Mouse (Mus musculus) hindbrain, embryonic 11.5 days (tissue): ENCODE data around the gene Rras2. TPM values are rescaled to one million over a fixed set of nuclear protein-coding genes. Genes with fewer than 3 reads are reported as not detected.

ENCODE experiments used
- ATAC-seq: fragments of 200-750 bp; cut with Nextera tagmentation; 2 replicates; pipeline ENCODE4 v1.8.0; 2017; ENCODE audit warnings: mild to moderate bottlenecking, moderate TSS enrichment, moderate library complexity; ENCODE audit not compliant: low FRiP score
- DNase-seq: peaks from one replicate; pipeline ENCODE4 v3.0.0-alpha.2; 2015; ENCODE audit warnings: low spot score
- H3K27ac ChIP-seq: fragments of 300-500 bp; sonication (generic); 2 replicates; pipeline ENCODE4 v1.5.1; 2014; ENCODE audit warnings: mild to moderate bottlenecking, low read depth, low read length
- H3K27me3 ChIP-seq: fragments of 300-500 bp; sonication (generic); 2 replicates; pipeline ENCODE4 v1.6.1; 2014; ENCODE audit warnings: mild to moderate bottlenecking, low read length, moderate library complexity, mixed read lengths; ENCODE audit not compliant: control insufficient read depth, insufficient read depth
- H3K36me3 ChIP-seq: fragments of 300-500 bp; sonication (generic); 2 replicates; pipeline ENCODE4 v1.6.1; 2014; ENCODE audit warnings: mild to moderate bottlenecking, low read length, moderate library complexity, mixed read lengths; ENCODE audit not compliant: control insufficient read depth, insufficient read depth
- H3K4me1 ChIP-seq: fragments of 300-500 bp; sonication (generic); replicated peaks from 2 replicates; pipeline ENCODE4 v1.6.1; 2014; ENCODE audit warnings: low read length, mixed read lengths; ENCODE audit not compliant: control insufficient read depth, insufficient read depth
- H3K4me2 ChIP-seq: fragments of 300-500 bp; sonication (generic); replicated peaks from 2 replicates; pipeline ENCODE4 v1.6.1; 2014; ENCODE audit warnings: mild to moderate bottlenecking, low read depth, low read length
- H3K4me3 ChIP-seq: fragments of 300-500 bp; sonication (generic); 2 replicates; pipeline ENCODE4 v1.5.1; 2014; ENCODE audit warnings: low read depth, low read length
- H3K9ac ChIP-seq: fragments of 300-500 bp; sonication (generic); 2 replicates; pipeline ENCODE4 v1.6.1; 2014; ENCODE audit warnings: low read depth, low read length
- H3K9me3 ChIP-seq: fragments of 300-500 bp; sonication (generic); 2 replicates; pipeline ENCODE4 v1.6.1; 2016; ENCODE audit warnings: low read length; ENCODE audit not compliant: control insufficient read depth
- WGBS: fragments of 180-500 bp; shearing (Covaris S2); extraction: QIAGEN DNeasy Blood & Tissue Kit; methylation state at CpG from one replicate; pipeline ENCODE4 v1.1.7; 2014; 5-methylcytosine and 5-hydroxymethylcytosine counted together
- polyA plus RNA-seq: library from polyadenylated mRNA; unstranded; fragments of >200 nt; fragmentation: Nextera tagmentation; extraction: Ambion mirVana; gene quantifications from 2 replicates; pipeline ENCODE4 v1.2.1, GENCODE M21; 2014

Rras2 gene
- polyA plus RNA-seq, 1 experiment from 2014 or later: 24.3 TPM

GRCm38 (mm10) chr7:114042973-114043928 lies 74.3 kb downstream of the Rras2 start:
- no peaks in the 10 kb centered on the region for H3K4me1 ChIP-seq
- WGBS: 89% methylated on average over 26 of the region's 26 CpGs
- DNase-seq: no peak
- no peak for ATAC-seq
- H3K36me3 ChIP-seq: no peaks in the 10 kb centered on the region
- no peaks in the 10 kb centered on the region for H3K9me3 ChIP-seq
- H3K27me3 ChIP-seq: no peaks in the 10 kb centered on the region
- no peak overlapping the region for H3K9ac ChIP-seq
- H3K4me2 ChIP-seq: no peak overlapping the region
- no peak overlapping the region for H3K4me3 ChIP-seq
- H3K27ac ChIP-seq: no peak overlapping the region

- DNase-seq (no peak), ATAC-seq (no peak)
- H3K36me3 ChIP-seq: no peaks in the 10 kb centered on the region
- WGBS: 91% methylated on average over 4 of the region's 4 CpGs
- H3K9me3 ChIP-seq: no peaks in the 10 kb centered on the region
- no peaks in the 10 kb centered on the region for H3K4me1 ChIP-seq
- no peak overlapping the region for H3K4me2 ChIP-seq
- no peak overlapping the region for H3K9ac ChIP-seq
- no peak overlapping the region for H3K27ac ChIP-seq
- H3K27me3 ChIP-seq: no peaks in the 10 kb centered on the region
- H3K4me3 ChIP-seq: no peak overlapping the region
Measured at GRCm38 (mm10) chr7:114041349-114041748, 76.2 kb downstream of the Rras2 start.

- H3K9ac ChIP-seq: no peak overlapping the region
- no peak for DNase-seq
- H3K27me3 ChIP-seq: no peaks in the 10 kb centered on the region
- H3K4me1 ChIP-seq: no peaks in the 10 kb centered on the region
- WGBS: 88% methylated on average over 4 of the region's 4 CpGs
- ATAC-seq: no peak
- no peak overlapping the region for H3K4me2 ChIP-seq
- no peaks in the 10 kb centered on the region for H3K36me3 ChIP-seq
- H3K9me3 ChIP-seq: no peaks in the 10 kb centered on the region
- H3K4me3 ChIP-seq: no peak overlapping the region
- no peak overlapping the region for H3K27ac ChIP-seq
Measured at GRCm38 (mm10) chr7:114037237-114037636, 80.3 kb downstream of the Rras2 start.

GRCm38 (mm10) chr7:114029596-114029995 lies 88.0 kb downstream of the Rras2 start:
- Histone ChIP-seq H3K9ac (no peak overlapping the region), H3K4me3 (no peak overlapping the region), H3K4me1 (no peaks in the 10 kb centered on the region), H3K4me2 (no peak overlapping the region), H3K9me3 (no peaks in the 10 kb centered on the region), H3K36me3 (no peaks in the 10 kb centered on the region), H3K27me3 (no peaks in the 10 kb centered on the region), H3K27ac (no peak overlapping the region)
- no peak for DNase-seq
- no peak for ATAC-seq
- WGBS: 81% methylated on average over 6 of the region's 6 CpGs

GRCm38 (mm10) chr7:114028828-114029227 lies 88.8 kb downstream of the Rras2 start:
- H3K27me3 ChIP-seq: no peaks in the 10 kb centered on the region
- ATAC-seq: no peak
- H3K9me3 ChIP-seq: no peaks in the 10 kb centered on the region
- no peak overlapping the region for H3K4me2 ChIP-seq
- no peak for DNase-seq
- H3K4me1 ChIP-seq: no peaks in the 10 kb centered on the region
- no peak overlapping the region for H3K9ac ChIP-seq
- H3K27ac ChIP-seq: no peak overlapping the region
- no peak overlapping the region for H3K4me3 ChIP-seq
- 91% methylated on average over 5 of the region's 5 CpGs for WGBS
- no peaks in the 10 kb centered on the region for H3K36me3 ChIP-seq

DNA sequence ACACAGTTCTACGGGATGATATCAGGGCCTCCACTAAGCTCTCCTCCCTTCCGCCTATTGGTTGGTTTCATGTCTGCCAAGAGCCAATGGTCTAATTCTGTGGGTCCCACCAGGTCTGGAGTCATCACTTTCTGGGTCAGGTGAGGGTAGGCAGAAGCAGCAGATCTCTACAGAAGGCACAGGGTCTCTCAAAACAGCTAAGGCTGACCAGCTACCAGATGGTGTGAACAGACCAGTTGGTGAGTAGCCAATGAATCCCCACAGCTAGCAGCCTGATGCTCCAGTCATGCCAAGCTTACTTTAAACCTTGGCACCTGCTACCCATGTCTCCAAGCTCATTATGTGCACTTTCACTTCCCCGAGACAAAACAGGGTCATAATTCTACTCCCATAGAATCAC lies 90.2 kb downstream of the Rras2 start:
- Histone ChIP-seq H3K36me3 (no peaks in the 10 kb centered on the region), H3K4me3 (no peak overlapping the region), H3K9ac (no peak overlapping the region), H3K9me3 (no peaks in the 10 kb centered on the region), H3K27me3 (no peaks in the 10 kb centered on the region), H3K27ac (no peak overlapping the region), H3K4me1 (no peaks in the 10 kb centered on the region), H3K4me2 (no peak overlapping the region)
- no peak for DNase-seq
- ATAC-seq: no peak
- 92% methylated on average over 3 of the region's 3 CpGs for WGBS

- Histone ChIP-seq H3K9me3 (no peaks in the 10 kb centered on the region), H3K4me2 (no peak overlapping the region), H3K9ac (no peak overlapping the region), H3K27me3 (no peaks in the 10 kb centered on the region), H3K4me1 (no peaks in the 10 kb centered on the region), H3K36me3 (no peaks in the 10 kb centered on the region), H3K4me3 (no peak overlapping the region), H3K27ac (no peak overlapping the region)
- WGBS: 92% methylated on average over 8 of the region's 8 CpGs
- ATAC-seq (no peak), DNase-seq (no peak)
Measured at GRCm38 (mm10) chr7:114026923-114027322, 90.7 kb downstream of the Rras2 start.

GRCm38 (mm10) chr7:114020704-114021093 lies 96.9 kb downstream of the Rras2 start:
- 3% methylated on average over 11 of the region's 11 CpGs for WGBS
- H3K4me2 ChIP-seq: peak overlapping the region; percentile 46
- DNase-seq (peak; percentile 85), ATAC-seq (peak; percentile 45; the same call in 1 of the 2 replicates)
- peak overlapping the region; percentile 26 for H3K4me3 ChIP-seq
- H3K9ac ChIP-seq: peak overlapping the region; percentile 44; the same call in 1 of the 2 replicates
- no peaks in the 10 kb centered on the region for H3K4me1 ChIP-seq
- H3K27me3 ChIP-seq: no peaks in the 10 kb centered on the region
- no peak overlapping the region for H3K27ac ChIP-seq
- no peaks in the 10 kb centered on the region for H3K36me3 ChIP-seq
- no peaks in the 10 kb centered on the region for H3K9me3 ChIP-seq
